ENCODE assay signal across 1 mouse cellular context in the genomic region with DNA sequence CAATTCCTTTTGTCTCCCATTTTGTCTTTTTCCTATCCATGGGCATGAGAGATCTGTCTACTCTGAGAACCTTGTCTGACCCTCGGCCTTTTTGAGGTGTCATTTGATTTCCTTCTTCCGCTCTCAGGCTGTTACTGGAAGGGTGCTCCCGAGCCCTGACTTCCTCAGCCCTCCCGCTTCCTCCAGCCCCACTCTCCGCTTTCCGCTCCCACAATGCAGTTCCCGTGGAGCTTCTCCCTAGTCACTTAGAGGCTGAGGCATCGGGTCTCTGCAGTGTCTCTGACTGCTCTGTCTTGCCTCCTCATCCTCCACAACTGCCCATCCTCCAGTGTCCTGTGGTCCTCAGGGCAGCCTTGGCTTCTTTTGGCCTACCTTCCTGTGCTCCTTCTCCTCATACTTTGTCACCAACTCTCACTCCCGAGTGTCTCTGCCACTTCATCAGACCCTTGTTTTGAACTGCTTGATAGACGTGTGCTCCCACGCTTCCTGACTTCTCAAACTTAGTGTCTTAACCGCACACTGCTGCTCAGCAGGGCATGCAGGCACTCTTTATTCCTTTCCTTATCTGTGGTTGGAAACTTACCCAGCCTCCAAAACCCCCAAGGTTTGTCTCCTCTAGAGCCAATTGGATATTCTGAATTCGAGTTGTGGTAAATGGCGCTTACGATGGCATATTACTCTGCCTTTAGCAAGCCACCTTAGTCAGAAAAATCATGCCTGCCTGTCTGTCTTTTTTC.
TF ChIP-seq lines count a peak whose summit lies in the region.

No protein-coding gene starts in this region.

TF ChIP-seq in CH12.LX, 34 proteins besides CTCF, POLR2A, EP300 and RAD21:
- TF ChIP-seq CHD2 (IDR thresholded peaks at IDR 0.05; ENCODE audit: low read length) = 0 out of 2 replicates have a peak, but pooled peaks have one; percentile 51
- peak; percentile 52; the same call in 1 of the 2 replicates for TF ChIP-seq MAFK (IDR thresholded peaks at IDR 0.05; ENCODE audit: insufficient replicate concordance, low read length)
- TF ChIP-seq ETS1 (conservative IDR thresholded peaks at IDR 0.05; ENCODE audit: low read depth, low read length) = peak; percentile 76
- no peak for TF ChIP-seq MEF2A (IDR thresholded peaks at IDR 0.05; ENCODE audit: borderline replicate concordance, low read depth, low read length)
- no peak for TF ChIP-seq USF2 (conservative IDR thresholded peaks at IDR 0.05; ENCODE audit: low read depth, low read length)
- 0 out of 2 replicates have a peak, but pooled peaks have one; percentile 35 for TF ChIP-seq TCF12 (IDR thresholded peaks at IDR 0.05; ENCODE audit: low read depth, low read length)
- TF ChIP-seq HCFC1 (IDR thresholded peaks at IDR 0.05; ENCODE audit: low read depth, low read length) = no peak
- peak; percentile 76 for TF ChIP-seq BHLHE40 (IDR thresholded peaks at IDR 0.05; ENCODE audit: low read depth, low read length)
- TF ChIP-seq MAX (IDR thresholded peaks at IDR 0.05; ENCODE audit: low read length) = peak; percentile 72
- TF ChIP-seq IRF4 (IDR thresholded peaks at IDR 0.05; ENCODE audit: low read depth, low read length) = 0 out of 2 replicates have a peak, but pooled peaks have one; percentile 45
